ENCODE assay signal across 37 mouse cellular contexts in the genomic region with DNA sequence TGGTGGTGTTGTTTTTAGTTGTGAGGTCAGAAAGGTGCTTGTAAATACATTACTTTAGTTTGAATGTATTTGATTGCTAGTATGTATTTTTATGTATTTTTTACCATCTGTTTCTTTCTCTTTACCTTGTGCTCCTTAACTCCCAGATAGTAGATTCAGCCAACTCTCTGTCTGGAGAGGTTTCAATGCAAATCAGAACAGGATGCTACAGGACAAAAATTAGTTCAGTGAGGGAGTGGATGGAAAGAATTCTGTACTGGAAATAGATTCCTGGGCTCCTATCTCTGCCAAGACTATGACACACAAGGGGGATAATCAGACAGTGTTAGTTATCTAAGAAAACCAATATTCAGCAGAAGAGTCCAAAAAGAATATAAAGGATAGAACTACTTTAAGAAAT. TPM values are rescaled to one million over a fixed set of nuclear protein-coding genes. Genes with fewer than 3 reads are reported as not detected.
"Had no signal": no experiment of that assay in that cellular context is flagged by ENCODE, and none has a peak within 500 bp of the region (broad histone marks: within the 10 kb centered on the region; RNA-seq: fewer than 3 reads in every experiment).

No protein-coding gene starts in this region.

- H3K4me2 ChIP-seq: limb, embryonic 12.5 days; limb, embryonic 13.5 days; limb, embryonic 15.5 days; liver, embryonic 11.5 days; liver, embryonic 12.5 days; liver, embryonic 13.5 days; liver, embryonic 15.5 days; lung, embryonic 14.5 days; lung, embryonic 15.5 days; midbrain, embryonic 11.5 days; midbrain, embryonic 12.5 days; midbrain, embryonic 13.5 days; midbrain, embryonic 15.5 days had no signal

- ATAC-seq: liver, embryonic 12.5 days; liver, postnatal 0 days; lung, postnatal 0 days; midbrain, embryonic 13.5 days; midbrain, embryonic 15.5 days; midbrain, embryonic 16.5 days had no signal

- H3K4me1 ChIP-seq: limb, embryonic 10.5 days; limb, embryonic 12.5 days; limb, embryonic 13.5 days; limb, embryonic 15.5 days; liver, embryonic 12.5 days; liver, embryonic 13.5 days; liver, embryonic 15.5 days; lung, embryonic 15.5 days; megakaryocyte, embryonic 14.5 days; midbrain, embryonic 10.5 days; midbrain, embryonic 12.5 days; midbrain, embryonic 13.5 days; midbrain, embryonic 15.5 days had no signal

- H3K27me3 ChIP-seq: limb, embryonic 12.5 days; limb, embryonic 13.5 days; limb, embryonic 15.5 days; liver, embryonic 12.5 days; liver, embryonic 13.5 days; liver, embryonic 15.5 days; lung, embryonic 15.5 days; megakaryocyte, embryonic 14.5 days; midbrain, embryonic 12.5 days; midbrain, embryonic 13.5 days; midbrain, embryonic 15.5 days had no signal

- H3K4me3 ChIP-seq: limb, embryonic 10.5 days; limb, embryonic 12.5 days; limb, embryonic 13.5 days; limb, embryonic 15.5 days; liver, embryonic 12.5 days; liver, embryonic 13.5 days; liver, embryonic 15.5 days; lung, embryonic 15.5 days; megakaryocyte, embryonic 14.5 days; midbrain, embryonic 10.5 days; midbrain, embryonic 12.5 days; midbrain, embryonic 13.5 days; midbrain, embryonic 15.5 days; myocyte had no signal

- DNase-seq: left cerebral cortex, postnatal 4 days; liver; liver, embryonic 13.5 days; liver, postnatal 0 days; lung, adult 18-20 months; lung, adult 2 months; lung, embryonic 14.5 days; lung, postnatal 10 days; lung, postnatal 14 days; lung, postnatal 36 days; lung, postnatal 4 days; midbrain, embryonic 14.5 days had no signal

- H3K9me3 ChIP-seq: liver, embryonic 13.5 days; liver, embryonic 15.5 days had no signal

- H3K9ac ChIP-seq: limb, embryonic 12.5 days; limb, embryonic 13.5 days; limb, embryonic 15.5 days; liver, embryonic 12.5 days; liver, embryonic 13.5 days; liver, embryonic 14.5 days; liver, embryonic 15.5 days; liver, postnatal 0 days; lung, embryonic 14.5 days; lung, embryonic 15.5 days; midbrain, embryonic 12.5 days; midbrain, embryonic 13.5 days; midbrain, embryonic 15.5 days had no signal

- H3K27ac ChIP-seq: limb, embryonic 10.5 days; limb, embryonic 12.5 days; limb, embryonic 13.5 days; limb, embryonic 15.5 days; liver, embryonic 12.5 days; liver, embryonic 13.5 days; liver, embryonic 14.5 days; liver, embryonic 15.5 days; lung, embryonic 15.5 days; macrophage; midbrain, embryonic 10.5 days; midbrain, embryonic 12.5 days; midbrain, embryonic 13.5 days; midbrain, embryonic 15.5 days had no signal

RNA-seq across cellular contexts. Expression of a gene that starts 25.6 kb away (rescaled TPM):
- polyA plus RNA-seq: limb, embryonic 10.5 days; limb, embryonic 11.5 days; limb, embryonic 12.5 days; limb, embryonic 13.5 days; limb, embryonic 14.5 days; limb, embryonic 15.5 days; liver, adult 2 months; liver, embryonic 11.5 days; liver, embryonic 12.5 days; liver, embryonic 13.5 days; liver, embryonic 14.5 days; liver, embryonic 15.5 days; liver, embryonic 16.5 days; liver, postnatal 0 days; lung, adult 2 months; lung, embryonic 14.5 days; lung, embryonic 15.5 days; lung, embryonic 16.5 days; lung, postnatal 0 days; macrophage; midbrain, embryonic 10.5 days; midbrain, embryonic 11.5 days; midbrain, embryonic 12.5 days; midbrain, embryonic 13.5 days; midbrain, embryonic 14.5 days; midbrain, embryonic 15.5 days; midbrain, embryonic 16.5 days; midbrain, postnatal 0 days; myocyte had no signal
